Mouse (Mus musculus) stomach, postnatal 0 days (tissue): ENCODE measurements around the gene Ifitm10. TPM values are rescaled to one million over a fixed set of nuclear protein-coding genes. Genes with fewer than 3 reads are reported as not detected.

ENCODE experiments used
- ATAC-seq: fragments of 200-750 bp; cut with Nextera tagmentation; 2 replicates; pipeline ENCODE4 v1.8.0; 2017; ENCODE audit not compliant: low FRiP score, low TSS enrichment
- DNase-seq: peaks from one replicate; pipeline ENCODE4 v3.0.0-alpha.2; 2016; ENCODE audit warnings: low spot score
- H3K27ac ChIP-seq: fragments of 300-500 bp; sonication (generic); replicated peaks from 2 replicates; pipeline ENCODE4 v1.5.1; 2014; ENCODE audit warnings: mild to moderate bottlenecking, control low read depth
- H3K27me3 ChIP-seq: fragments of 300-500 bp; sonication (generic); 2 replicates; pipeline ENCODE4 v1.6.1; 2014; ENCODE audit warnings: low read length; ENCODE audit not compliant: control insufficient read depth, insufficient read depth
- H3K36me3 ChIP-seq: fragments of 300-500 bp; sonication (generic); 2 replicates; pipeline ENCODE4 v1.6.1; 2014; ENCODE audit warnings: low read length, mixed read lengths; ENCODE audit not compliant: control insufficient read depth, insufficient read depth
- H3K4me1 ChIP-seq: fragments of 300-500 bp; sonication (generic); replicated peaks from 2 replicates; pipeline ENCODE4 v1.6.1; 2014; ENCODE audit warnings: antibody characterized with exemption; ENCODE audit not compliant: control insufficient read depth, insufficient read depth
- H3K4me2 ChIP-seq: fragments of 300-500 bp; sonication (generic); replicated peaks from 2 replicates; pipeline ENCODE4 v1.6.1; 2014; ENCODE audit warnings: low read depth, mild to moderate bottlenecking, control low read depth, moderate library complexity
- H3K4me3 ChIP-seq: fragments of 300-500 bp; sonication (generic); 2 replicates; pipeline ENCODE4 v1.5.1; 2014; ENCODE audit warnings: low read depth, low read length, control low read depth
- H3K9ac ChIP-seq: fragments of 300-500 bp; sonication (generic); 2 replicates; pipeline ENCODE4 v1.6.1; 2014; ENCODE audit warnings: mild to moderate bottlenecking, low read length, control low read depth, mixed read lengths
- H3K9me3 ChIP-seq: fragments of 300-500 bp; sonication (generic); 2 replicates; pipeline ENCODE4 v1.6.1; 2016; ENCODE audit warnings: low read length; ENCODE audit not compliant: control insufficient read depth
- CTCF ChIP-seq: IDR thresholded peaks from 2 replicates; pipeline ENCODE4 v1.5.1; 2016; ENCODE audit warnings: antibody characterized with exemption, low read depth, mild to moderate bottlenecking, moderate library complexity
- EP300 ChIP-seq: optimal IDR thresholded peaks from 2 replicates; pipeline ENCODE3; 2016; ENCODE audit warnings: antibody characterized with exemption
- WGBS: fragments of 180-500 bp; shearing (Covaris S2); extraction: QIAGEN DNeasy Blood & Tissue Kit; methylation state at CpG from one replicate; pipeline ENCODE4 v1.1.7; 2014; 5-methylcytosine and 5-hydroxymethylcytosine counted together
- polyA plus RNA-seq: library from polyadenylated mRNA; unstranded; fragments of >200 nt; fragmentation: Nextera tagmentation; extraction: Ambion mirVana; gene quantifications from 2 replicates; pipeline ENCODE4 v1.2.1, GENCODE M21; 2015

Ifitm10 gene
- polyA plus RNA-seq, 1 experiment from 2014 or later: 9.9 TPM

GRCm38 (mm10) chr7:142384306-142384705 lies 10.8 kb upstream of the Ifitm10 start:
- WGBS: 76% methylated on average over 10 of the region's 10 CpGs
- Histone ChIP-seq H3K36me3 (peaks cover 49% of the 10 kb centered on the region), H3K4me1 (peaks cover 7% of the 10 kb centered on the region), H3K9ac (no peak overlapping the region), H3K9me3 (no peaks in the 10 kb centered on the region), H3K27ac (no peak overlapping the region), H3K4me3 (no peak overlapping the region), H3K27me3 (no peaks in the 10 kb centered on the region), H3K4me2 (no peak overlapping the region)
- TF ChIP-seq EP300: no peak
- no peak for TF ChIP-seq CTCF
- ATAC-seq: no peak
- no peak for DNase-seq

- WGBS: 97% methylated on average over 5 of the region's 5 CpGs
- Histone ChIP-seq H3K27me3 (no peaks in the 10 kb centered on the region), H3K9ac (no peak within 1 kb of the TSS), H3K9me3 (no peaks in the 10 kb centered on the region), H3K36me3 (peaks cover 51% of the 10 kb centered on the region), H3K4me3 (no peak within 1 kb of the TSS), H3K4me1 (peaks cover 7% of the 10 kb centered on the region), H3K4me2 (no peak within 1 kb of the TSS), H3K27ac (no peak within 1 kb of the TSS; the same call in 1 of the 2 replicates)
- no peak for ATAC-seq
- no peak for TF ChIP-seq CTCF
- TF ChIP-seq EP300: no peak
- no peak for DNase-seq
Observed at GRCm38 (mm10) chr7:142382567-142382966, 9.0 kb upstream of the Ifitm10 start, which contains the start of gene Gm49369. Gene Gm49369 (minus strand): TSS chr7:142382667.

DNA sequence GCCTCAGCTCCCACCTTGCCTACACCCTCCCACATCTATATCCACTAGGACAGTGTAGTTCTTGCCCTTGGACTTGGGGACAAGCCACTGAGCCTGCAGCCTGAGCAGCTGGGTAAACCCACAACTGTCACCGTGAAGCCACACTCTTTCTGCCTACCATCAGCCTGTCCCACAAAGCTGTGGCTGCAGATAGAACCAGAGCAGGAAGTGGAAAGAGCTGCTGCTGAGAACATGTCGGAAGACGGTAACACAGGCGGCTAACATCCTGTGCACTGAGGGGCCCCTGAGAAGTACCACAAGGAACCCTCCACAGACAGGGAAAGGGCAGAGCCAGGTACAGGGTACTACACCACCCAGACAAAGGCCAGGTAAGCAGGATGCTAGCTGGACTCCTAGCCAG lies 7.6 kb upstream of the Ifitm10 start:
- DNase-seq (no peak), ATAC-seq (no peak)
- H3K9me3 ChIP-seq: no peaks in the 10 kb centered on the region
- H3K27ac ChIP-seq: no peak overlapping the region
- no peak overlapping the region for H3K4me3 ChIP-seq
- 87% methylated on average over 4 of the region's 4 CpGs for WGBS
- no peaks in the 10 kb centered on the region; the same call in 1 of the 2 replicates for H3K4me1 ChIP-seq
- no peaks in the 10 kb centered on the region for H3K27me3 ChIP-seq
- peaks cover 63% of the 10 kb centered on the region for H3K36me3 ChIP-seq
- H3K4me2 ChIP-seq: no peak overlapping the region
- no peak for TF ChIP-seq CTCF
- no peak for TF ChIP-seq EP300
- H3K9ac ChIP-seq: no peak overlapping the region

DNA sequence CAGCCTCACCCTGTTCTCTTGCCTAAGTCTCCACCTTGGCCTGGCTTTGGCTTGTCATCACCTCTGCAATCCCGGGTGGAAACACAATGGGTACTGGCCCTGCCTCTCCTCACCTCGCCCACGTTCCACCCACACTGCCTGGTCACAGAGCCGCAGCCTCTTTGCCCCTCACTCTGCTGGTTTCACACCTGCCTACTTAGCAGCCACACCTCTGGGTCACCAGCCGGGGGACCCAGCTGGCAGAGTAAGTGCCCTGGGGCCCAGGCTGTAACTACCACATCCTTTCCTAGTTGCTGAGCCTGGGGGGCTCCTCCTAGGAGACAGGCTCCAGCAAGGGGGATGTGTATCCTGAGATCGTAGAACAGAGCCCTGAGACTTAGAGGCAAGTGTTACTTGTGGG lies 5.6 kb upstream of the Ifitm10 start:
- DNase-seq: no peak
- TF ChIP-seq CTCF: no peak
- TF ChIP-seq EP300: no peak
- no peaks in the 10 kb centered on the region for H3K9me3 ChIP-seq
- WGBS: 62% methylated on average over 6 of the region's 6 CpGs
- peaks cover 60% of the 10 kb centered on the region for H3K36me3 ChIP-seq
- H3K4me3 ChIP-seq: no peak overlapping the region
- no peaks in the 10 kb centered on the region for H3K4me1 ChIP-seq
- no peak for ATAC-seq
- no peaks in the 10 kb centered on the region for H3K27me3 ChIP-seq
- no peak overlapping the region for H3K9ac ChIP-seq
- H3K4me2 ChIP-seq: no peak overlapping the region
- no peak overlapping the region for H3K27ac ChIP-seq

DNA sequence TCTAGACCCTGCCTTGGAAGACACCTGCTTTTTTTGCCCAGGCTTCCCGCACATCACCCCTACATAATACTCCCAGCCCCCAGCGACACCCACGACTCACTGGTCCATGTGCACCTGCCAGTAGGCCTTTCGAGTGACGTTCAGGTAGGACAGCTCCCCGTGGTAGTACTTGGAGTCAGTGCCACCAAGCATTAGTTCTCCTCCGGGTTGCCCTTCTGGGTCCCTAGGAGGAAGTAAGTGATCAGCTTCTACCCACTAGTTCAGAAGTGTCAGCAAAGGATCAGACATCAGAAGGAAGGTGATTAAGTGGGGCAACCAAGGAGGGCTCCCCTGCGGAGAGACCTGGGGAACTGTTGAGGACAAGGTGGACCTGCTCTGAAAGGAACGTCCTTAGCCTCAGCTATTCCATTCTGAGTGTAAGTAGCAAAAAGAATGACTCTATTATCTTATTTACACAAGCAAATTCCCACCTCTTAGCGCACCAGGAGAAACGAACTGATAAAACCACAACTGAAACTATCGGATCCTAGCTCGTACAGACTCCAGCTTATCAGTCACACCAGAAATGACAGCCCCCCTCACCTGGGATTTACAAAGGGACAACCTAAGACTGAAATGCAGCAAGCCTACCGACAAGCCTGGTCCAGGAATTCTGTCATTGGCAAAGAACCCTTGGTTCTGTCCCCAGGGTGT lies 3.8 kb upstream of the Ifitm10 start:
- H3K9ac ChIP-seq: no peak overlapping the region
- no peaks in the 10 kb centered on the region for H3K9me3 ChIP-seq
- 72% methylated on average over 14 of the region's 14 CpGs for WGBS
- ATAC-seq: no peak
- no peaks in the 10 kb centered on the region for H3K4me1 ChIP-seq
- peaks cover 44% of the 10 kb centered on the region for H3K36me3 ChIP-seq
- no peak overlapping the region; the same call in 1 of the 2 replicates for H3K27ac ChIP-seq
- no peak overlapping the region for H3K4me2 ChIP-seq
- TF ChIP-seq CTCF: no peak
- TF ChIP-seq EP300: no peak
- no peak for DNase-seq
- no peak overlapping the region for H3K4me3 ChIP-seq
- H3K27me3 ChIP-seq: no peaks in the 10 kb centered on the region

DNA sequence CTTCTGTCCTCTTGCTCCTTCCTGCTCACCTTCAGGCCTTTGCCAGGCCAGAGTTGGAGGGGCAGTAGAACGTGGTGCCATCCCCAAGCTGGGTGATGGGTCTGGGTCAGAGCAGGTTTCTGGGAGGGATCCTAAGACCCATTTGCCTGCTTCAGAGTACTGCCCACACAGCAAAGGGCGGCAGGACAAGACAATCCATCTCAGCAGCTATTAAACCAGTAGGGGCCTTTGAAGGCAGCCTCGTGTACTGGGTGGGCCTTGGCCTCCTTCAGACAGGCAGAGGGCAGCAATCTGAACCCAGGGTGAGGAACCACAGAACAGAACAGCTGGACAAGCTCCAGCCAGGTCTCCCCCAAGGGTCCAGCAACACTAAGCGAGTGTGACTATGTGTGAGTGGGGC lies 2.5 kb upstream of the Ifitm10 start:
- H3K9ac ChIP-seq: no peak overlapping the region
- 76% methylated on average over 4 of the region's 4 CpGs for WGBS
- H3K36me3 ChIP-seq: peaks cover 32% of the 10 kb centered on the region
- no peak overlapping the region for H3K27ac ChIP-seq
- H3K9me3 ChIP-seq: no peaks in the 10 kb centered on the region
- no peaks in the 10 kb centered on the region for H3K4me1 ChIP-seq
- no peak overlapping the region for H3K4me3 ChIP-seq
- no peaks in the 10 kb centered on the region for H3K27me3 ChIP-seq
- TF ChIP-seq EP300 (no peak), CTCF (no peak)
- ATAC-seq (no peak), DNase-seq (no peak)
- H3K4me2 ChIP-seq: no peak overlapping the region
